Mouse (Mus musculus): ENCODE data around the gene Dnaaf3.
"Not testable (repeated sequence)": the region's sequence is repeated elsewhere in the genome, so short reads cannot be mapped to it uniquely, and the experiment has no call there.

The Dnaaf3 gene

GRCm38 (mm10) chr7:4532005-4532729 is at the start of gene Dnaaf3:
Gene Dnaaf3, minus strand, starts transcription at chr7:4532453.
- no peak for DNase-seq (ENCODE audit: low spot score)

DNA sequence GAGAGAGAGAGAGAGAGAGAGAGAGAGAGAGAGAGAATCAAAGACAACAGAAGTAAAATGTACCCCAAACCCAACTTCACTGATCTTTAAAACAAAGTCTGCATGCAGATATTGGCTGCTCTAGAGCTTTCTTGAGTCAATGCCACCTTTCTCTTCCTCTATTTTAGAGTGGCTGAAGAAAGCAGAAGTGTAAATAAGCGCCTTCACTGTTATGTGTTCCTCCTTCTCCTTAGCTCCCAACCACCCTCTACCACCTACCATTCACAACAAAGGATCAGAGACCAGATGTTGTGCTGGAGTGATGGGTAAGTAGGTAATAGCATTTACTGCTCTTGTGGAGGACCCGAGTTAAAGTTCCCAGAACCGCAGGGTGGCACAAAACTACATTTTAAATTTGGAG is 49.2 kb upstream of the Dnaaf3 start:
- DNase-seq (ENCODE audit: low spot score), result not testable (repeated sequence)

DNA sequence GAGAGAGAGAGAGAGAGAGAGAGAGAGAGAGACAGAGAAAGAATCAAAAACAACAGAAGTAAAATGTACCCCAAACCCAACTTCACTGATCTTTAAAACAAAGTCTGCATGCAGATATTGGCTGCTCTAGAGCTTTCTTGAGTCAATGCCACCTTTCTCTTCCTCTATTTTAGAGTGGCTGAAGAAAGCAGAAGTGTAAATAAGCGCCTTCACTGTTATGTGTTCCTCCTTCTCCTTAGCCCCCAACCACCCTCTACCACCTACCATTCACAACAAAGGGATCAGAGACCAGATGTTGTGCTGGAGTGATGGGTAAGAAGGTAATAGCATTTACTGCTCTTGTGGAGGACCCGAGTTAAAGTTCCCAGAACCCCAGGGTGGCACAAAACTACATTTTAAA is 40.1 kb upstream of the Dnaaf3 start:
- DNase-seq (ENCODE audit: low spot score), result not testable (repeated sequence)

GRCm38 (mm10) chr7:4562660-4563059 is 30.4 kb upstream of the Dnaaf3 start:
- no peak for DNase-seq (ENCODE audit: low spot score)

- no peak for DNase-seq (ENCODE audit: low spot score)
These were observed 24.9 kb upstream of the Dnaaf3 start for GRCm38 (mm10) chr7:4557167-4557560.

DNA sequence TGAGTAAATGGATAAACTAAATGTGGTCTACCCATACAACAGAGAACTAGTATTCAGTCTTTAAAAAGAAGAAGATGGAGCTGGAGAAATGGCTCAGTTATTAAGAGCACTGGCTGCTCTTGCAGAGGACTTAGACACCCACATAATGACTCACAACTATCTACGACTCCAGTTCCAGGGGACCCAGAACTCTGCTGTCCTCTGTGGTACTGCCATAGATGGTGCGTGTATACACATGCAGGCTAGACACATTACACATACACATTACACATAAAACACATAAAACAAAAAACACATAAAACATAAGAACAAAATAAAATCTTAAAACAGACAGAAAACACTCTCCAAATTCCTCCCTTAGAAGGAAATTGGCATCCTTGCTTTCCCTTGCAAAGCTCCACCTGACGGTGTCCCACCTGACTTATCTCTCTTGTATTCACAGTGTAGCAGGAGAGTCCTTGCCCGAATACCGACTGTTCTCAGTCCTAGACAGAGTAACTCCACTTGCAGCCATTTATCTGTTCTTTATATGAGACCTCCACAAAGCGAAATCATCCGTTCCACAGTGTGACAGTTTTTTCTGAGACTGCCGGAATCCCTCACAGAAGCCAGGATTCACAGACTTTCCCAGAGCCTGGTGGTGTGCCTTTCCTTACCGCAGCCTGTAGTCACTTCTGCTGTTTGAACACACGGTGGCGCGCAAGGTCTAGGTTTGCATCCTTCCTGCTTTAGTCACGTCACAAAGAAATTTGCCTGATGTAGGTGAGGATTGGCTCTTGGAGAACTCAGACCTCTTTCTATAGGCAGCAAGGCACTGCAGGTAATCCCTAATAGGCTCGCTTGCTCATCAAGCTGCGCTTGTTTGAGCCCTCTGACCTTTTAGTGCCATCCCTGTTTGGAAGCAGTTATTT is 24.3 kb upstream of the Dnaaf3 start:
- peak; percentile 74 for DNase-seq (ENCODE audit: low spot score)

- no peak for DNase-seq (ENCODE audit: low spot score)
These were observed 15.0 kb upstream of the Dnaaf3 start, which contains the start of gene Syt5 for GRCm38 (mm10) chr7:4547221-4547641. Gene Syt5, minus strand, starts transcription at chr7:4547541.

GRCm38 (mm10) chr7:4546591-4547131 is 14.4 kb upstream of the Dnaaf3 start:
- DNase-seq (ENCODE audit: low spot score), result no peak

GRCm38 (mm10) chr7:4546050-4546449 is 13.8 kb upstream of the Dnaaf3 start:
- no peak for DNase-seq (ENCODE audit: low spot score)

GRCm38 (mm10) chr7:4542013-4542412 is 9.8 kb upstream of the Dnaaf3 start:
- DNase-seq (ENCODE audit: low spot score), result no peak

DNA sequence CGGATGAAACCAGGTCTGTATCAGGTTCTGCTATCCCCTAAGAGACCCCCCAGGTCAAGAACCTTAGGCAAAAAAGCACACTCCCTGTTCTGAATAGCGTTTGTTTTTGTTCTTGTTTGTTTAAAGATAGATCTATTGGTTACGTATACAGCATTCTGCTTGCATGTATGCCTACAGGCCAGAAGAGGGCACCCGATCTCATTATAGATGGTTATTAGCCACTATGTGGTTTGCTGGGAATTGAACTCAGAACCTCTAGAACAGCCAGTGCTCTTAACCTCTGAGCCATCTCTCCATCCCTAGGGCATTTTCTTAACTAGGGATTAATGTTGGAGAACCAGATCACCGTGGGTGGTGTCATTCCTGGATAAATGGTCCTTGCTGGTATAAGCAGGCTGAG is 9.1 kb upstream of the Dnaaf3 start:
- no peak for DNase-seq (ENCODE audit: low spot score)

GRCm38 (mm10) chr7:4539019-4539418 is 6.8 kb upstream of the Dnaaf3 start:
- no peak for DNase-seq (ENCODE audit: low spot score)

GRCm38 (mm10) chr7:4537181-4537580 is 4.9 kb upstream of the Dnaaf3 start:
- DNase-seq (ENCODE audit: low spot score), result no peak

GRCm38 (mm10) chr7:4536369-4536768 is 4.1 kb upstream of the Dnaaf3 start:
- DNase-seq (ENCODE audit: low spot score), result no peak

DNA sequence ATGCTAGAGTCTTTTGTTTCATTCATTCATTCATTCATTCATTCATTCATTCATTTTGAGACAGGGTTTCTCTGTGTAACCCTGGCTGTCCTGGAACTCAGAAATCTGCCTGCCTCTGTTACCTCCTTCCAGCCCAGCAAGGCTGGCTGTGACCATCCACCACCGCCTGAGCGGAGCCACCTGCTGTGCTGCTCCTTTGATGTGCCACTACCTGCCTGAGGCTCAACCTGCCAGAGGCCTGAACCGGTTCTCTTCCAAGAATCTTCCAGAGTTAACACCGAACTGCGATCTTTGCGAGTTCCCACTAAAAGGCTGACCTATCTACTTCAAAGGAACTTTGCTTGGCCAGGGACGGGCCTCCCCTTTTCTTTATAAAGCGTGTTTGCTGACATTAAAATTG is 2.1 kb downstream of the Dnaaf3 start:
- DNase-seq (ENCODE audit: low spot score), result not testable (repeated sequence)

GRCm38 (mm10) chr7:4527302-4527689 is 5.0 kb downstream of the Dnaaf3 start:
- DNase-seq (ENCODE audit: low spot score), result no peak

DNA sequence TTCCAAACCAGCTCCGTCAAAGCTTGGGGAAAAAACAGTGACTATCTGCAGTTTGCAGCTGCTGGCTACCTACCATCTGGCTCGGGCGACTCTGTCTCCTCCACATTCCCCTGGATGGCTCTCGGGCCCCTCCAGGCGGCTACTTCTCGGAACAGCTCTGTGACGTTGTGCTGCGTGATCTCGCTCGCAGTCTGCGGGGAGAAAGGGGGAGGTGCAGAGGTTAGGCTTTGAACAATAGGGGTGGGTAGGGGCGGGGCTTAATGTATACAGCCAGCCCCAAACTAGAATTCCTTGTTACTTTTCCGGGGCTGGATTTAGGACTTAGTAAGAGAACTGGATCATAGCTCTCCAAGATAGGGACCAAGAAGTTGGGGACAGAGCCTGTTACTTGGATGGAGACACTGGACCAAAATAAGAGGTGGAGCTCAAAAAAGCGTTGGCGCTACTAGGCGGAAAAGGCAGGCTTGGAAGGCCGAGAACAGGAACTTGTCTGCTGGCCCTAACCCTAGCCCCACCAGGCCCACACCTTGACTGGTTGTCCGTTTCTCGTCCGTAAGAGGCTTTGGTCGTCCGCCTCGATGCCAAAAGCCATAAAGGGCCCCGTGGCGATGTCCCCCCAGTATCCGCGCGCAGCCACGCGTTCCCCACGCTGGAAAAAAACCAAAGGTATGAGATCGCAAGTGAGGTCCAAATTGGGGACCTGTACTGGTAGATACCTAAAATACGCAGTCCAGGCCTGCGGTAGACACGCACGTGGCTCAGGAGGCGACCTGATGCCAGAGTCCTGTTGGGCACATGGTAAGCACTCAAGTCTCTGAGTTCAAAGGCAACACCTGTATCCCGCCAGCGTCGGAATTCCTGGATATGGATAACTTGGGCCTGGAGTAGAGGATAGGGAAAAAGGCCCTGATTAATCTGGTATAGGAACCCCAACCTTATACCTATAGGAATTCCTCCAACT is 5.6 kb downstream of the Dnaaf3 start:
- peak; percentile 75 for DNase-seq (ENCODE audit: low spot score)

DNA sequence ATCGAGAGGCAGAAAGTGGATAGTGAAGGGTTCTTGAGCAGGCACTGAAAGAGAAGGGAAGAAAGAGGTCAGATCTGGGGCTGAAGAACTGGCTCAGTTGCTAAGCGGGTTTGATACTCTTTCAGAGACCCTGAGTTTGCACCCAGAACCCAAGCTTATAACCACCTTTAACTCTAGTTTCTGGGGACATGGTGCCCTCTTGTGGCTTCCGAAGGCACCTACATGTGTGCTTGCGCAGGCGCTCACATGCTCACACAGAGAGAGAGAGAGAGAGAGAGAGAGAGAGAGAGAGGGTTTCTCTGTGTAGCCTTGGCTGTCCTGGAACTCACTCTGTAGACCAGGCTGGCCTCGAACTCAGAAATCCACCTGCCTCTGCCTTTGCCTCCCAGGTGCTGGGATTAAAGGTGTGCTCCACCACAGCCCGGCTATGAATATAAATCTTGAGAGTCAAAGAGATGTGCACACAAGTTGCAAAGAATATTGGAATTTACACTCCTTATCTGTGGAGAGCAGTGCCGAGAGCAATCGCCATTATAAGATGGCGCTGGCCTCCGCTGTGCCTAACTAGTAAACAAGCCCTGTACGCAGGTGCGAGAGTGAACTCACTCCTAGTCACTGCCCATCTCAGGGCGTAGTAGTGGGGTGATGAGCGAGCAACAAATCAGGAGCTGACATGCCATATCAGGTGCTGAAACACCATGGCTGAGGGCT is 7.9 kb downstream of the Dnaaf3 start, which contains the start of gene Tnni3:
Tnni3 (minus strand) TSS at position 18 of the 711 bp plus-strand sequence.
- peak; percentile 52 for DNase-seq (ENCODE audit: low spot score)

DNA sequence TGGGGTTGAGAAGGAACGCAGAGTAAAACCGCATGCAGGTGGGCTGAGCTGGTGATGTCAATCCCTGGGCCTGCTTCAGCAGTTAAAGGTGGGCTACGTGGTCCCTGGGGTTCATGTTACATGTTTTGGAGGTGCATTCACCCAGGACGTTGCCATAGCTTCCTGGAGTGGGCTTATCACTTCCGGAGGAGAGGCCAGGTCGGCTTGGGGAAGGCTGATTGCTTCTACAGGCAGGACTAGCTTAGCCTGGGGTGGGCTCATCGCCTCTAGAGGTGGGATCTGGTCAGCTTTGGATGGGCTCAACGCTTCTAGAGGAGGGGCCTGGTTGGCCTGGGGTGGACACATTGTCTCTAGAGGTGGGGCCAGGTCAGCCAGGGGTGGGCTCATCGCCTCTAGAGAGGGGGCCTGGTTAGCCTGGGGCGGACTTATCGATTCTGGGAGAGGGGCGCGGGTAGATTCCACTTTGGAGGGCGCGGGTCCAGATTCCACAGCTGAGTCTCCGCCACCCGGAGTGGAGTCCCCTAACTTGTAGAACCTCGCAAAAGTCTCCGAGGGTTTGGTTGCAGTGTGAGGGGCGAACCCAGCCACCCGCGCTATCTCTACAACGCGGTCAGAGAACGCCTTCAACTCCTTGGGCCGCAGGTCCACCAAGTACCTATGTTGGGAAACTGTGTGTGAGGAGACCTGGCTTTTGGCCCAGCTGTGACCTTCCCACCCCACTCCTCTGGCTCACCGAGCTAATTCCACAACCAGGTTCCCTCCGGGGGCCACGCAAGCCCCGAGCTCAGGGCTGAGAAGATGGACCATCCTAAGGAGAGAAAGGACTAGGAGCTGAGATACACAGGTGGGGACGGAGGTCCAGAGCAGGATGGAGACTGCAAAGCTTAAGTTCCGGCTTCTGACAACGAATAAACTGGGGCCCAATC is 8.8 kb downstream of the Dnaaf3 start:
- no peak for DNase-seq (ENCODE audit: low spot score)

DNA sequence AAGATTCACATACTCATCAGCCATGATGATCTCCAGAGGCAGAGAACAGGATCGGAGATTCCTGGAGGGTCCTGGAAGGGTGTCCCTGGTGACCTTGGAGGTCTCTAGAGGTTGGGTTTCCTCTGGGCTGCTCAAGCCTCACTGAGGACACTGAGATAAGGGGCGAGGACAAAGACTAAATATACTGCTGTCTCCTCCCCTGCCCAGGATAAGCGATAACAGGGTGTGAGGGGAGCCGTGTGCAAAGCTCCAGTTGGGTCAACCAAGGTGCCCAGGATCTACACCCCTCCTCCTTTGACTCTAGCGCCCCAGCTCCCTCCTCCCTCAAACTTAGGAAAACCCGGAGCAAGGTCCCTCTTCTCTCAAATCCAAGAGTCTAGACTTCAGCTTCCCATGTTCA is 10.0 kb downstream of the Dnaaf3 start:
- DNase-seq (ENCODE audit: low spot score), result no peak
